Mouse (Mus musculus) lung, adult 2 months (tissue): ENCODE results near the gene Gm6309. TPM values are rescaled to one million over a fixed set of nuclear protein-coding genes. Genes with fewer than 3 reads are reported as not detected.
A peak's percentile ranks its signal among the peaks of the same experiment; 100 is the strongest.
"Not testable (repeated sequence)": the region's sequence is repeated elsewhere in the genome, so short reads cannot be mapped to it uniquely, and the experiment has no call there.

ENCODE experiments used
- DNase-seq: peaks from one replicate; pipeline ENCODE4 v3.0.0; 2022
- H3K4me1 ChIP-seq: fragments of 200-500 bp; 2 replicates; pipeline ENCODE4 v1.6.1; 2011; ENCODE audit warnings: low read length; ENCODE audit not compliant: control insufficient read depth, insufficient read depth
- H3K4me3 ChIP-seq: fragments of 200-500 bp; replicated peaks from 2 replicates; pipeline ENCODE3; 2011; ENCODE audit warnings: low read depth, mild to moderate bottlenecking, control low read depth, low read length; ENCODE audit errors: extremely low read depth
- CTCF ChIP-seq: fragments of 200-500 bp; IDR thresholded peaks from 2 replicates; pipeline ENCODE4 v1.5.1; 2011; ENCODE audit warnings: mild to moderate bottlenecking, low read length, control low read depth; ENCODE audit not compliant: insufficient read depth
- POLR2A ChIP-seq: fragments of 200-500 bp; IDR thresholded peaks from 2 replicates; pipeline ENCODE4 v1.6.1; 2011; ENCODE audit warnings: low read depth, mild to moderate bottlenecking, control low read depth, low read length, borderline replicate concordance; ENCODE audit errors: extremely low read depth
- WGBS: fragments of 180-500 bp; shearing (Covaris S2); methylation state at CpG from one replicate; pipeline ENCODE4 v1.1.7; 2018; 5-methylcytosine and 5-hydroxymethylcytosine counted together
- polyA plus RNA-seq: library from polyadenylated mRNA; depleted of rRNA; stranded (reverse); fragments of >200 nt; gene quantifications from 2 replicates; pipeline ENCODE4 v1.2.3, GENCODE M21; 2012; rRNA removed

Gm6309 gene
- polyA plus RNA-seq, 1 experiment: not detected

GRCm38 (mm10) chr5:146187441-146187840 is 16.9 kb upstream of the Gm6309 start:
- not testable (repeated sequence) for H3K4me1 ChIP-seq, H3K4me3 ChIP-seq
- peak; percentile 52 for DNase-seq
- 17% methylated on average over 5 of the region's 5 CpGs for WGBS
- TF ChIP-seq CTCF: peak; percentile 82

GRCm38 (mm10) chr5:146185204-146185603 is 14.7 kb upstream of the Gm6309 start, which contains the start of gene 1700001J03Rik:
TSS of gene 1700001J03Rik (minus strand) at chr5:146185304.
- H3K4me1 ChIP-seq, DNase-seq, H3K4me3 ChIP-seq: not testable (repeated sequence)
- WGBS: 79% methylated on average over 4 of the region's 4 CpGs

GRCm38 (mm10) chr5:146172744-146173143 is 2.2 kb upstream of the Gm6309 start:
- 53% methylated on average over 4 of the region's 4 CpGs for WGBS
- H3K4me3 ChIP-seq, H3K4me1 ChIP-seq: not testable (repeated sequence)
- DNase-seq: peak; percentile 36
- peak; percentile 53 for TF ChIP-seq CTCF

- WGBS: 93% methylated on average over 3 of the region's 3 CpGs
- not testable (repeated sequence) for H3K4me1 ChIP-seq, DNase-seq, H3K4me3 ChIP-seq
These were observed 10.1 kb downstream of the Gm6309 start, which contains the start of gene Gm5565 for GRCm38 (mm10) chr5:146160439-146160838. TSS of gene Gm5565 (minus strand) at chr5:146160539.

GRCm38 (mm10) chr5:146158326-146158725 is 12.2 kb downstream of the Gm6309 start:
- 91% methylated on average over 4 of the region's 4 CpGs for WGBS

GRCm38 (mm10) chr5:146150454-146150853 is 20.1 kb downstream of the Gm6309 start:
- TF ChIP-seq CTCF: no peak
- TF ChIP-seq POLR2A: no peak
- Histone ChIP-seq H3K4me3 (no peak overlapping the region), H3K4me1 (no peaks in the 10 kb centered on the region)
- 59% methylated on average over 3 of the region's 3 CpGs for WGBS
- no peak for DNase-seq

More at GRCm38 (mm10) chr5:146158326-146158725, 12.2 kb downstream of the Gm6309 start:
- not testable (repeated sequence) for H3K4me3 ChIP-seq, DNase-seq, H3K4me1 ChIP-seq

GRCm38 (mm10) chr5:146147903-146148302 is 22.6 kb downstream of the Gm6309 start:
- Histone ChIP-seq H3K4me1 (no peaks in the 10 kb centered on the region), H3K4me3 (no peak overlapping the region)
- WGBS: 43% methylated on average over 2 of the region's 2 CpGs
- DNase-seq: no peak
- TF ChIP-seq CTCF (no peak), POLR2A (no peak)

Other genes starting within 250 kb of the Gm6309 start
- gene Cyp3a25, start 161.1 kb downstream of the Gm6309 start, polyA plus RNA-seq: 0.17 TPM in 1 of 2 replicates, not detected in the other
- gene Cyp3a59, start 91.5 kb downstream of the Gm6309 start, polyA plus RNA-seq: not detected in 2 replicates
- not detected in 2 replicates for gene Gm5565, start 10.2 kb downstream of the Gm6309 start, polyA plus RNA-seq
- 0.85 and 0.92 TPM in 2 replicates for gene 1700001J03Rik, start 14.6 kb upstream of the Gm6309 start, polyA plus RNA-seq
- gene Rnf6, start 50.8 kb upstream of the Gm6309 start, polyA plus RNA-seq: 15.7 and 25.9 TPM in 2 replicates
- 28.4 and 33.8 TPM in 2 replicates for gene Cdk8, start 60.5 kb upstream of the Gm6309 start, polyA plus RNA-seq
- 8.7 and 9.2 TPM in 2 replicates for gene Wasf3, start 214.3 kb upstream of the Gm6309 start, polyA plus RNA-seq